Mouse (Mus musculus) heart, postnatal 25 days (tissue): Measurements from ENCODE around the gene Itpripl1. TPM values are rescaled to one million over a fixed set of nuclear protein-coding genes. Genes with fewer than 3 reads are reported as not detected.
"Not testable (repeated sequence)": the region's sequence is repeated elsewhere in the genome, so short reads cannot be mapped to it uniquely, and the experiment has no call there.

Experiments used
- DNase-seq: peaks from one replicate; pipeline ENCODE4 v3.0.0; 2022; ENCODE audit warnings: low spot score
- intact Hi-C: fragments of 180-260 bp; cut with DNase I; formaldehyde crosslinking; loops from one replicate; pipeline ENCODE4 v1.15.1; 2025
- total RNA-seq, 2 experiments: library from RNA; stranded (reverse); gene quantifications; 2 replicates each; pipeline ENCODE4 v1.2.3; 2021

Itpripl1 gene
- total RNA-seq, 2 experiments from 2014 or later = 10.1 to 14.1 TPM

- intact Hi-C loops = no loop called here
- peak; percentile 3 for DNase-seq
Measured at GRCm38 (mm10) chr2:127121591-127122235, 21.5 kb downstream of the Itpripl1 start.

DNA sequence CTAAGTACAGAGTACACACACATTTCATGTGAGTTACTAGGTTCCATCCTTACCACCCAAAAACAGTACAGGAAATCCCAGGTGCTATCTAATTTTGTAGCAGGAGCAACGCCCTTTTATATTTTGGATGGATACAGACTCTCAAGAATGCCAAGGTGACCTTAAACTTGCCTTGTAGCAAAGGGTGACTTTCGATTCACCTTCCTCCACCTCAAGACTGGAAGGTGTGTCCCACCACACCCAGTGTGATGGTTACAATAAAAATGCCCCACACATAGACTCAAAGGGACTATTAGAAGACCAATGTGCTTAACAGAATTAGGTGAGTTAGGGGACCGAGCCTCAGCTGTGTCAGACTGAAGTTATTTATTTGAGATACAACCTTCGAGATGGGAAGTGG is 34.3 kb downstream of the Itpripl1 start:
- no peak for DNase-seq
- intact Hi-C loops = no loop called here

GRCm38 (mm10) chr2:127092000-127092399 is 51.2 kb downstream of the Itpripl1 start:
- DNase-seq = no peak
- intact Hi-C loops = no loop called here

GRCm38 (mm10) chr2:127090151-127090550 is 53.1 kb downstream of the Itpripl1 start:
- DNase-seq, intact Hi-C loops: not testable (repeated sequence)

Other genes starting within 250 kb of the Itpripl1 start
- 10 to 100 TPM; 45.3 to 53.2 TPM for gene Sppl2a, start 210.2 kb downstream of the Itpripl1 start, total RNA-seq
- gene Ap4e1, start 134.7 kb downstream of the Itpripl1 start, total RNA-seq = 1 to 10 TPM; 7.0 to 7.2 TPM
- 10 to 100 TPM; 16.9 to 20.7 TPM for gene Blvra, start 72.8 kb downstream of the Itpripl1 start, total RNA-seq
- gene Ncaph, start 9.5 kb downstream of the Itpripl1 start, total RNA-seq = 1 to 10 TPM; 1.4 to 2.3 TPM
- gene 1810024B03Rik, start 64.8 kb upstream of the Itpripl1 start, total RNA-seq = under 1 TPM; 0.36 to 0.70 TPM
- gene Snrnp200, start 64.9 kb upstream of the Itpripl1 start, total RNA-seq = 10 to 100 TPM; 54.0 to 62.4 TPM
- 10 to 100 TPM; 61.9 to 62.3 TPM for gene Ciao1, start 104.4 kb upstream of the Itpripl1 start, total RNA-seq
- 10 to 100 TPM; 27.9 to 28.7 TPM for gene Tmem127, start 104.5 kb upstream of the Itpripl1 start, total RNA-seq
- gene Stard7, start 126.8 kb upstream of the Itpripl1 start, total RNA-seq = 100 to 1,000 TPM; 152 to 167 TPM
- gene Dusp2, start 192.7 kb upstream of the Itpripl1 start, total RNA-seq = under 1 TPM; 0.31 to 0.49 TPM
- not detected for gene Astl, start 195.2 kb upstream of the Itpripl1 start, total RNA-seq
- under 1 TPM; 0.61 to 0.88 TPM for gene Adra2b, start 219.8 kb upstream of the Itpripl1 start, total RNA-seq